Mouse (Mus musculus) kidney, embryonic 14.5 days (tissue): ENCODE measurements at regions not wholly inside any gene's neighbourhood (a gene's known extent, or its start where the extent isn't known, plus 50 kb on each side); places are given as distances from the start of the nearest gene placed in this dataset.

Source experiments
- ATAC-seq: fragments of 200-750 bp; cut with Nextera tagmentation; 2 replicates; pipeline ENCODE4 v1.8.0; 2017; ENCODE audit warnings: moderate number of reproducible peaks, mild to moderate bottlenecking, moderate TSS enrichment, moderate library complexity; ENCODE audit not compliant: low FRiP score, low TSS enrichment
- H3K27ac ChIP-seq: fragments of 300-500 bp; sonication (generic); 2 replicates; pipeline ENCODE4 v1.5.1; 2014; ENCODE audit warnings: low read depth, mild to moderate bottlenecking, low read length, moderate library complexity, mixed read lengths
- H3K27me3 ChIP-seq: fragments of 300-500 bp; sonication (generic); 2 replicates; pipeline ENCODE4 v1.6.1; 2014; ENCODE audit warnings: mild to moderate bottlenecking, low read length; ENCODE audit not compliant: control insufficient read depth, insufficient read depth
- H3K36me3 ChIP-seq: fragments of 300-500 bp; sonication (generic); 2 replicates; pipeline ENCODE4 v1.6.1; 2014; ENCODE audit warnings: low read length, mixed read lengths; ENCODE audit not compliant: control insufficient read depth, insufficient read depth
- H3K4me1 ChIP-seq: fragments of 300-500 bp; sonication (generic); 2 replicates; pipeline ENCODE4 v1.6.1; 2014; ENCODE audit warnings: low read length, mixed read lengths; ENCODE audit not compliant: control insufficient read depth, insufficient read depth
- H3K4me2 ChIP-seq: fragments of 300-500 bp; sonication (generic); replicated peaks from 2 replicates; pipeline ENCODE4 v1.6.1; 2014; ENCODE audit warnings: low read depth, mild to moderate bottlenecking, low read length
- H3K4me3 ChIP-seq: fragments of 300-500 bp; sonication (generic); 2 replicates; pipeline ENCODE4 v1.5.1; 2014; ENCODE audit warnings: mild to moderate bottlenecking, low read length
- H3K9ac ChIP-seq: fragments of 300-500 bp; sonication (generic); 2 replicates; pipeline ENCODE4 v1.6.1; 2014; ENCODE audit warnings: low read depth, mild to moderate bottlenecking, low read length, moderate library complexity
- H3K9me3 ChIP-seq: fragments of 300-500 bp; sonication (generic); 2 replicates; pipeline ENCODE4 v1.6.1; 2016; ENCODE audit warnings: low read length; ENCODE audit not compliant: control insufficient read depth
- WGBS: fragments of 180-500 bp; shearing (Covaris S2); extraction: QIAGEN DNeasy Blood & Tissue Kit; methylation state at CpG from one replicate; pipeline ENCODE4 v1.1.7; 2014; 5-methylcytosine and 5-hydroxymethylcytosine counted together

DNA sequence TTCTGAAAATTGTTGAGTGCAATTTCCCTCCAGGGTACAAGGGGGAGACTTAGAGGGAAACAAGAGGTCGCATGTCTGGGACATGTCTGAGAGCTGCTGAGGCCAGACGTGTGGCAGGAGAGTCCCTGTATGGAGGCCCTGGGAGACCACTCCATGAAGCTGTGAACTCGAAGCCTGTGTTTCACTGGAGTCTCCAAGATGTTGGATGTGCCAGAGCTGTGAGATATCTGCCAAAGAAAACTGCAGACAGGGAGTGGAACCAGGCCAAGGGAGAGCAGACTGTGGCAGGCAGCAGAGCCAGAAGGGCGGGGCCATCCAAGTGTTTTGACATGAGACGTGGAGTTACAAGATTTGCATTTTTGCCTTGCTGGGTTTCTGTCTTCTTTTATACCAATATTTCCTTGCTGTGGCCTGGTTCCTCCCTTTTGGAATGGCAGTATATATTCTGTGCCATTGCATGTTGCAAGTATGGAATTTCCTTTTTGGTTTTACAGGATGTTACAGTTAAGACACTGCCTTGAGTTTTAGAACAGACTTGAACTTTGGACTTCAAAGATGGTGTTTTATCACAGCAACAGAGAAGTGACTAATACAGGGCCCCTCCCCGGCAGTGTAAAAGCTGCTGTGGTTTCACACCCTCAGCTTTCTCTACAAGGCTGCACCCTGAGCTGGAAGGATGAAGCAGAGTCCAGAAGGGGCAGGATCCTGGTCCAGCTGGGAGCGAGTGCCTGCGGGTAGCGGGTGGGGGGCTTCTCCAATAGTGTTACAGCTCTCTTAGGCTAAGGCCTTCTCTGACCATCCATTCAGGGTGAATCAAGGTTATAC lies 85.0 kb upstream of the Prok2 start:
- 70% methylated on average over 9 of the region's 9 CpGs for WGBS
- Histone ChIP-seq H3K9ac (no peak overlapping the region), H3K9me3 (no peaks in the 10 kb centered on the region), H3K27me3 (no peaks in the 10 kb centered on the region), H3K27ac (no peak overlapping the region), H3K36me3 (no peaks in the 10 kb centered on the region), H3K4me2 (no peak overlapping the region), H3K4me1 (no peaks in the 10 kb centered on the region), H3K4me3 (no peak overlapping the region)
- ATAC-seq, result no peak

DNA sequence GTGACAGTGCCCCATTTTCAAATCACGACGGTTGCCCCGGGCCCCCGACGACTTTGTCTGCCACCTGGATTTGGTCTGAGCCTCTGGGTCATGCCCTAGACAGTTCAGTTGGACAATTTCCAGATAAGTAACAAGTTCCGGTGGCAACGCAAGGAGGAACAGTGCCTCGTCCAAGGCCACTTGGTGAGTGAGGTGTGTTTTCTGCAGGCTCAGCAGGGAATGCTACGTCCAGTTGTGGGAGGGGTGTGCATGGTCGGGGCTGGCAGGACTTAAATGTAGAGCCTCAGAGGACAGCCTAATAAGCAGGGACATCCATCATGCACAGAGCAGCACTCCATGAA lies 78.7 kb upstream of the Prok2 start:
- no peak overlapping the region for H3K4me3 ChIP-seq
- peak overlapping the region; percentile 40 for H3K4me2 ChIP-seq
- no peak overlapping the region for H3K9ac ChIP-seq
- H3K9me3 ChIP-seq, result no peaks in the 10 kb centered on the region
- ATAC-seq, result no peak
- H3K27me3 ChIP-seq, result no peaks in the 10 kb centered on the region
- no peaks in the 10 kb centered on the region for H3K36me3 ChIP-seq
- WGBS, result 28% methylated on average over 10 of the region's 10 CpGs
- H3K27ac ChIP-seq, result no peak overlapping the region
- H3K4me1 ChIP-seq, result no peaks in the 10 kb centered on the region

DNA sequence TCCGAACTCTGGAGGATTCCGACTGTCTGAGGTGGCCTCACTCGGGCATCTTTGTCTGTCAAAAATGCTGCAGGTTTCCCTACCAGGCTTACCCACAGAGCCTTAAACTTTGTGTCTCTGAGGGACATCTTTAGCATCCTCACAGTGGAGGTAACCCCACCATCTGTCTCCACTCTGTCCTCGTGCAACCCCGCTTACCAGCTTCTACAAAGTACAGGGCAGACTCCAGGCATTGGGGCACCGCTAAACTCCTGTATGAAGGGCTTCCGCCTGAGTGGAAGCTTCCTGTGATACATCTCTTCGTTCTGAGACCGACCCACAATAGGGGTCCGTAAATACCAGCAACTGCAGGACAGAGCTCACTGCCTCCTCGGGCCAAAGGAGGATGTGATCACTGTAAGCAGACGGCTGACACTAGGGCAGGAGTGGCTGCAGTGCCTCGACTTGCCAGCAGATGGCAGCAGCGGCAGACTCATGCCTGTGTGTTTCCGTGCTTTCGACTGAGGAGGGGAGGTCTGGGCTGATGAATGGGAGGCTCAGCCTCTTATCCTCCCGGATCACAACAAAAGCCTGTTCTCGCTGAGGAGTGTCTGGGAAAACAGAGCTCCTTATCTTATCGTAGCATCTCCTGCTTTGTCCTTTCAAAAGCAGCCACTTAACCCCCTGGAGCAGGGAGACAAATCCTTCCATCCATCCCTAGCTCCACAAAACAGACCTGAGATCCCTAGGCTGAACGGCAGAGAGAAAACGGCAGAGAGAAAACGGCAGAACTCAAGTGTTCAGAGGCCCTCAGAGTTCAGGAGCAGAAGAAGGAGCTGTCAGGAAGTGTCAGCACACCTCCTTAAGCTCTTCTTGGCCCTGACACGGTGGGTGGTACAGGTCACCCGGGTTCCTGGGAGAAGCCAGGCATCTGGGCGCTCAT lies 78.1 kb upstream of the Prok2 start:
- no peaks in the 10 kb centered on the region for H3K4me1 ChIP-seq
- H3K4me2 ChIP-seq, result peak overlapping the region; percentile 40
- H3K9ac ChIP-seq, result 0 out of 2 replicates have a peak overlapping the region, but pooled peaks have one; percentile 18
- no peaks in the 10 kb centered on the region for H3K27me3 ChIP-seq
- 24% methylated on average over 25 of the region's 25 CpGs for WGBS
- no peak overlapping the region for H3K4me3 ChIP-seq
- ATAC-seq, result peak; percentile 90
- H3K27ac ChIP-seq, result no peak overlapping the region
- H3K9me3 ChIP-seq, result no peaks in the 10 kb centered on the region
- H3K36me3 ChIP-seq, result no peaks in the 10 kb centered on the region

DNA sequence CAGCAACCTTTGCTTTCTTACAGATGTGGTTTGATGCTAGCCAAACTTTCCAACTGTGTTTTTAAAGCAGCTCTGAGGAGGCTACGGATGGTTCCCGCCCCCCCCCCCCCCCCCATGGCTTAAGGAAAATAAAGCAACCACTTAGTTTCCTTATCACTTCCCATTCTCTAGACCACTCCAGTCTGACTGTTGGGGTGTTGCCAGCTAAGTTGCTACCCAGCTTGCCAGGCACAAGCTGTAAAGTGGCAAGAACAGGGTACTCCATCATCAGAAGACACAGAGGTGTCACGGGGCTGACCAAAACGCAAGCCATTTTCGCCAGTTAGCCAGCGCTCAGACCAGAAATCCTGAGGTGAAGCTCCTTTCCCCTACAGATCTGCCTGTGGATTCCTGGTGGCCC lies 74.7 kb upstream of the Prok2 start:
- WGBS, result 64% methylated on average over 6 of the region's 6 CpGs
- Histone ChIP-seq H3K9me3 (no peaks in the 10 kb centered on the region), H3K4me1 (no peaks in the 10 kb centered on the region), H3K27ac (no peak overlapping the region), H3K9ac (no peak overlapping the region), H3K4me2 (no peak overlapping the region), H3K4me3 (no peak overlapping the region), H3K36me3 (no peaks in the 10 kb centered on the region), H3K27me3 (no peaks in the 10 kb centered on the region)
- ATAC-seq, result no peak

DNA sequence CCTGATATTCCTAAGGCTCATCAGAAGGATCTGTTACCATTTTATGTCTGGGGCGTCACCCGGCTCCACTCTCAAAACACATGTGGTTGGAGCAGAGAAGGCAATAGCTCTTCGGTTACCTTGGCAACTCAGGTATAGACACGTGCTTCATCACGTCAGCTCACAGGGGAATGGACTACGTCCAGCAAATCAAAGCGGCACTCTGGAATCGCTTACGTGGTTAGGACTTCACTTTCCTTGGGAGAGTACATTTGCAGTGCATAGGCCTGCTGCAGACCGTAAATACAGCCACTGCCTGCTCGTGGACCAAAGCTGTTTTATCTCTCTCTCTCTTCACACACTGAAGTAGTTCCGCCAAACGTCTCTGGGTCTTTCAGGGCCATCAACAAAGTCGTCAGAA lies 74.1 kb upstream of the Prok2 start:
- H3K9ac ChIP-seq, result no peak overlapping the region
- H3K9me3 ChIP-seq, result no peaks in the 10 kb centered on the region
- no peaks in the 10 kb centered on the region for H3K36me3 ChIP-seq
- H3K4me3 ChIP-seq, result no peak overlapping the region
- no peak overlapping the region for H3K27ac ChIP-seq
- H3K27me3 ChIP-seq, result no peaks in the 10 kb centered on the region
- H3K4me1 ChIP-seq, result no peaks in the 10 kb centered on the region
- WGBS, result 25% methylated on average over 14 of the region's 14 CpGs
- ATAC-seq, result no peak
- H3K4me2 ChIP-seq, result no peak overlapping the region

DNA sequence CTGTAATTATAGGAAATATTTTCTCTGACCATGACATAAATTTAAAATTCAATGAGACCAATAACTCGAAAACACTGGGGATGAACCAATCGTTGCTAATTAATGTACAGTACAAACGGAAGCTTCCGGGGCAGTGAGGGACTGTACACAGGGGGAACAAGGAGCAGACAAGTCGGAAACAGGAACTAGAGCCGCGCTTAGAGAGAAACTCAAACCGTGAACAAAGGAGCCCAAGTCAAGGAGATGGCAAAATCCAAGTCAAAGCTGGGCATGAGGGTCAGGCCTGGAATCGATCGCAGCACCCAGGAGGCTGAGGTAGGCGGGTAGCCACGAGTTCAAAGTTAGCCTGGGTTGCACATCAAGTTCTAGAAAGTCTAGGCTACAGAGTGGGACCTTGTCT lies 70.2 kb upstream of the Prok2 start:
- no peak overlapping the region for H3K4me3 ChIP-seq
- H3K27ac ChIP-seq, result no peak overlapping the region
- no peak overlapping the region for H3K4me2 ChIP-seq
- H3K9ac ChIP-seq, result no peak overlapping the region
- no peaks in the 10 kb centered on the region for H3K27me3 ChIP-seq
- WGBS, result 91% methylated on average over 12 of the region's 12 CpGs
- no peaks in the 10 kb centered on the region for H3K9me3 ChIP-seq
- no peaks in the 10 kb centered on the region for H3K4me1 ChIP-seq
- no peak for ATAC-seq
- H3K36me3 ChIP-seq, result no peaks in the 10 kb centered on the region

DNA sequence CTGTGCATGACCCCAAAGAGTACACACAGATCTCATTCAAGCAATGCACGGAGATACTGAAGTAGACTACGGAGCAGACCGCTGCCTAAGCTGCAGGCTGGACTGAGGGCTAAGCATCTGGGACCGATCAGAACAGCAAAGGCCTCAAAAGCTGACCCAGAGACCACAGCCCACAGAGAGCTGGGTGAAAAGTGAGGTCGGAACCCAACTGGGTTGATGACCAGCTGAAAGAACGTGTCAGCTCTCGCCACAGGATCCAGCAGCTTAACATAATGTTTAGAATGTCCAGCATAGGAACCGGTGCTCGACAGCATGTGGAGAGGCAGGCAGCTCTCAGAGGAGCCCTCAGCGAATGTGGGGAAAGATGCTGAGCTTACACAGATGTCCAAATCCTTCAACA lies 67.4 kb upstream of the Prok2 start:
- Histone ChIP-seq H3K36me3 (no peaks in the 10 kb centered on the region), H3K4me2 (no peak overlapping the region), H3K27me3 (no peaks in the 10 kb centered on the region), H3K27ac (no peak overlapping the region), H3K4me3 (no peak overlapping the region), H3K4me1 (no peaks in the 10 kb centered on the region), H3K9ac (no peak overlapping the region), H3K9me3 (no peaks in the 10 kb centered on the region)
- WGBS, result 71% methylated on average over 10 of the region's 10 CpGs
- ATAC-seq, result no peak

DNA sequence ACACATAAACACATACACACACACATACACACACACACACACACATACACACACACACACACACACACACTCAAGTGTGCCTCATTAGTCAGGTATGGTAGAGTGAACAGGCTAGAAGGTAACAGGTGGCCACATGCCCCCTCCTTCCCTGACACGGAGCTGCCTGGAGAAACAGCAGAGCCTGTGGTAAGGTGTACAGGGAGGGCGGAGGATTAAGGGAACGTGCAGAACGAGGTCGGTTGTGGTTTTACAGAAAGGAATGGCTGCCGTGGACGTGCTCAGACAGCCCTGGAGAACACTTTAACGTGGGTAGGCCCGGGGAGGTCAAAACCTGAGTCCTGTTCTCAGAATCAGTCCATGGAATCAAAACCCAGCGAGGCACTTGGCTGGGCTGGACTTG lies 66.2 kb upstream of the Prok2 start:
- Histone ChIP-seq H3K4me2 (no peak overlapping the region), H3K27me3 (no peaks in the 10 kb centered on the region), H3K27ac (no peak overlapping the region), H3K4me1 (no peaks in the 10 kb centered on the region), H3K9ac (no peak overlapping the region), H3K36me3 (no peaks in the 10 kb centered on the region), H3K4me3 (no peak overlapping the region), H3K9me3 (no peaks in the 10 kb centered on the region)
- WGBS, result 77% methylated on average over 10 of the region's 10 CpGs
- no peak for ATAC-seq

DNA sequence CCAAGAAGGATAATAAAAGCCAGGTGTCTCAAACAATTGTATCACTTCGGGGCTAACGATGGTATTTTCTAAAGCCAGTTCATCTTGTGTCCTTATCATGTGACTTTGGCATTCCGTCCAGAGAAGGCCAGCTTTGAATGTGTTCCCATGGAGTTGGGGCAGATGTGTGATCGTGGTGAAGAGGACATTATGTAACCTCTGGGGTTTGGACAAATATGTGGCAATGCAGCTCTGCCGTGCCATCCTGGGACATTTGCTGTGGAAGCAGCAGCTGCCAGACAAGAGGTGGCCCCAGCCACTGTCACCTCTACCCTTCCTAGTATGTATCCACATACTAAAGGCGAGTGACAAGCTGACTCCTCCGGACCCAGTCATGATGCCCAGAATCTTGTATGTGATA lies 60.8 kb upstream of the Prok2 start:
- ATAC-seq, result no peak
- H3K9ac ChIP-seq, result no peak overlapping the region
- H3K4me3 ChIP-seq, result no peak overlapping the region
- H3K9me3 ChIP-seq, result no peaks in the 10 kb centered on the region
- H3K27ac ChIP-seq, result no peak overlapping the region
- no peaks in the 10 kb centered on the region for H3K4me1 ChIP-seq
- no peak overlapping the region for H3K4me2 ChIP-seq
- no peaks in the 10 kb centered on the region for H3K27me3 ChIP-seq
- 67% methylated on average over 7 of the region's 7 CpGs for WGBS
- H3K36me3 ChIP-seq, result no peaks in the 10 kb centered on the region
